Mouse (Mus musculus) lung, postnatal 0 days (tissue): ENCODE data around the gene a.
"Not testable (repeated sequence)": the region's sequence is repeated elsewhere in the genome, so short reads cannot be mapped to it uniquely, and the experiment has no call there.

Experiments used
- CTCF ChIP-seq: IDR thresholded peaks from 2 replicates; pipeline ENCODE4 v1.5.1; 2016; ENCODE audit warnings: antibody characterized with exemption, mild to moderate bottlenecking
- EP300 ChIP-seq: IDR thresholded peaks from 2 replicates; pipeline ENCODE4 v1.6.1; 2016; ENCODE audit warnings: antibody characterized with exemption, mild to moderate bottlenecking, control low read depth

GRCm38 (mm10) chr2:155018251-155018755, 227.1 kb downstream of the a start, which contains the start of gene Gm14226:
- not testable (repeated sequence) for TF ChIP-seq CTCF, EP300
